Mouse (Mus musculus): ENCODE data around the gene Foxj1. TPM values are rescaled to one million over a fixed set of nuclear protein-coding genes. Genes with fewer than 3 reads are reported as not detected.

Foxj1 gene
- total RNA-seq, 2 experiments from 2014 or later, result not detected

- no peak for ATAC-seq (replicated peaks; ENCODE audit: poor library complexity, severe bottlenecking)
These were observed 11.8 kb upstream of the Foxj1 start for GRCm38 (mm10) chr11:116347012-116347411.

GRCm38 (mm10) chr11:116342069-116342791, 7.0 kb upstream of the Foxj1 start:
- no peak for ATAC-seq (replicated peaks; ENCODE audit: poor library complexity, severe bottlenecking)

GRCm38 (mm10) chr11:116337531-116337930, 2.3 kb upstream of the Foxj1 start:
- no peak for ATAC-seq (replicated peaks; ENCODE audit: poor library complexity, severe bottlenecking)

GRCm38 (mm10) chr11:116337000-116337399, 1.8 kb upstream of the Foxj1 start:
- peak; percentile 28; the same call in 1 of the 2 replicates for ATAC-seq (replicated peaks; ENCODE audit: poor library complexity, severe bottlenecking)

GRCm38 (mm10) chr11:116336393-116336792, 1.2 kb upstream of the Foxj1 start:
- ATAC-seq (replicated peaks; ENCODE audit: poor library complexity, severe bottlenecking), result no peak

- ATAC-seq (replicated peaks; ENCODE audit: poor library complexity, severe bottlenecking), result no peak
These were observed 799 bp downstream of the Foxj1 start for GRCm38 (mm10) chr11:116334417-116334782.

- ATAC-seq (replicated peaks; ENCODE audit: poor library complexity, severe bottlenecking), result peak; percentile 18; the same call in 1 of the 2 replicates
These were observed 1.4 kb downstream of the Foxj1 start for GRCm38 (mm10) chr11:116333526-116334416.

GRCm38 (mm10) chr11:116332983-116333270, 2.3 kb downstream of the Foxj1 start:
- no peak for ATAC-seq (replicated peaks; ENCODE audit: poor library complexity, severe bottlenecking)

- no peak for ATAC-seq (replicated peaks; ENCODE audit: poor library complexity, severe bottlenecking)
These were observed 2.8 kb downstream of the Foxj1 start for GRCm38 (mm10) chr11:116332232-116332982.

GRCm38 (mm10) chr11:116330211-116330518, 5.0 kb downstream of the Foxj1 start:
- ATAC-seq (replicated peaks; ENCODE audit: poor library complexity, severe bottlenecking), result no peak

GRCm38 (mm10) chr11:116329314-116330210, 5.6 kb downstream of the Foxj1 start:
- ATAC-seq (replicated peaks; ENCODE audit: poor library complexity, severe bottlenecking), result no peak

GRCm38 (mm10) chr11:116326963-116327603, 8.1 kb downstream of the Foxj1 start:
- no peak for ATAC-seq (replicated peaks; ENCODE audit: poor library complexity, severe bottlenecking)

GRCm38 (mm10) chr11:116318719-116319659, 16.2 kb downstream of the Foxj1 start:
- ATAC-seq (replicated peaks; ENCODE audit: poor library complexity, severe bottlenecking), result peak; percentile 93

- no peak for ATAC-seq (replicated peaks; ENCODE audit: poor library complexity, severe bottlenecking)
These were observed 22.8 kb downstream of the Foxj1 start for GRCm38 (mm10) chr11:116312359-116312758.

GRCm38 (mm10) chr11:116311169-116311568, 24.0 kb downstream of the Foxj1 start:
- ATAC-seq (replicated peaks; ENCODE audit: poor library complexity, severe bottlenecking), result no peak

GRCm38 (mm10) chr11:116309601-116310000, 25.6 kb downstream of the Foxj1 start:
- ATAC-seq (replicated peaks; ENCODE audit: poor library complexity, severe bottlenecking), result no peak

- no peak for ATAC-seq (replicated peaks; ENCODE audit: poor library complexity, severe bottlenecking)
These were observed 27.3 kb downstream of the Foxj1 start for GRCm38 (mm10) chr11:116307762-116308531.

Data from granulocyte monocyte progenitor cell, adult 5-6 weeks (primary cell).